Mouse (Mus musculus) forebrain, embryonic 15.5 days (tissue): ENCODE measurements around the gene Dock9. TPM values are rescaled to one million over a fixed set of nuclear protein-coding genes. Genes with fewer than 3 reads are reported as not detected.

Experiments used
- ATAC-seq: fragments of 200-750 bp; cut with Nextera tagmentation; replicated peaks from 2 replicates; pipeline ENCODE4 v1.8.0; 2017; ENCODE audit warnings: mild to moderate bottlenecking, moderate TSS enrichment, moderate library complexity
- H3K27ac ChIP-seq: fragments of 300-500 bp; sonication (generic); replicated peaks from 2 replicates; pipeline ENCODE4 v1.5.1; 2015; ENCODE audit warnings: mild to moderate bottlenecking, inconsistent platforms
- H3K27me3 ChIP-seq: fragments of 300-500 bp; sonication (generic); 2 replicates; pipeline ENCODE4 v1.6.1; 2015; ENCODE audit warnings: inconsistent platforms
- H3K36me3 ChIP-seq: fragments of 300-500 bp; sonication (generic); 2 replicates; pipeline ENCODE4 v1.6.1; 2015; ENCODE audit warnings: mild to moderate bottlenecking, inconsistent platforms
- H3K4me1 ChIP-seq: fragments of 300-500 bp; sonication (generic); 2 replicates; pipeline ENCODE4 v1.6.1; 2015; ENCODE audit warnings: inconsistent platforms
- H3K4me2 ChIP-seq: fragments of 300-500 bp; sonication (generic); replicated peaks from 2 replicates; pipeline ENCODE4 v1.6.1; 2015; ENCODE audit warnings: mild to moderate bottlenecking, inconsistent platforms
- H3K4me3 ChIP-seq: fragments of 300-500 bp; sonication (generic); 2 replicates; pipeline ENCODE4 v1.5.1; 2015; ENCODE audit warnings: mild to moderate bottlenecking, inconsistent platforms
- H3K9ac ChIP-seq: fragments of 300-500 bp; sonication (generic); replicated peaks from 2 replicates; pipeline ENCODE4 v1.6.1; 2015; ENCODE audit warnings: mild to moderate bottlenecking, inconsistent platforms
- H3K9me3 ChIP-seq: fragments of 300-500 bp; sonication (generic); 2 replicates; pipeline ENCODE4 v1.6.1; 2016; ENCODE audit warnings: inconsistent platforms
- WGBS: fragments of 180-500 bp; shearing (Covaris S2); methylation state at CpG from one replicate; pipeline ENCODE4 v1.1.7; 2015; ENCODE audit warnings: mixed read lengths; 5-methylcytosine and 5-hydroxymethylcytosine counted together
- polyA plus RNA-seq: library from polyadenylated mRNA; unstranded; fragments of >200 nt; fragmentation: Nextera tagmentation; extraction: Ambion mirVana; gene quantifications from 2 replicates; pipeline ENCODE4 v1.2.1, GENCODE M21; 2015

Dock9 gene
- polyA plus RNA-seq, 1 experiment from 2014 or later: 11.1 TPM

DNA sequence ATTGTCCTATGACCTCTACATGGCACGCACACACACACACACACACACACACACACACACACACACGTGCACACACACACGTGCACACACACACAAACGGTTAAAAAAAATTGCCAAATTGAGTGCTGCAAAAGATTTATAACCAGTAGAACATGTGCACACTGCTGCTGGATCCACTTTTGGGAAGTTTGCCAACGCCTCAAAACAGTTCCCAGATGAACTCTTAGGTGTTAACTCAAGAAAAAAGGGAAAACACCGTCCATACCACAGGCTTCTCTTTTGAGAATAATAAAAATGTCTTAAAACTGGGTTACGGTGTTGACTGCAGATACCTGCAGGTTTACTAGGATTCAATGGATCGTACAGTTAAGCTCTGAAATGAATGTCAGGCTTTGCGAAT is 48.0 kb downstream of the Dock9 start:
- H3K27ac ChIP-seq: no peak overlapping the region
- H3K9me3 ChIP-seq: no peaks in the 10 kb centered on the region
- WGBS: 83% methylated on average over 9 of the region's 9 CpGs
- H3K9ac ChIP-seq: no peak overlapping the region
- H3K4me1 ChIP-seq: no peaks in the 10 kb centered on the region
- H3K4me3 ChIP-seq: no peak overlapping the region
- no peaks in the 10 kb centered on the region for H3K27me3 ChIP-seq
- no peak overlapping the region for H3K4me2 ChIP-seq
- no peaks in the 10 kb centered on the region for H3K36me3 ChIP-seq
- no peak for ATAC-seq

DNA sequence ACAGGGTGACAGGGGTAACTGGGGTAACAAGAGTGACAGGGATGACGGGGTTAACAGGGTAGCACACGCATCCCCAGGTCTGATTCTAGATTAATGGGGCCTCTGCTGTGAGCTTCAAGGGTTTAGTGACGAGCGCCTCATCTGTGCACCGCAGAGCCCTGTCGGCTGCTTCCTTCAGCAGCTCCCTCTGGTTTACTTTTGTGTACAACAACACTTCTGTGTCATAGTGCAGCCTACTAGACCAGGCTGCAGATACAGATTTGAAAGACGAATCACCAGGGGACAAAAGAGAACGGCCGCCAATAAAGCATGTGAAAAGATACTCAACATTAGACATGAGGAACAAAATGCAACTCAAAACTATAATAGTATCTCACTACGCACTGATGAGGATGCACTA is 48.6 kb downstream of the Dock9 start:
- 79% methylated on average over 10 of the region's 10 CpGs for WGBS
- Histone ChIP-seq H3K4me3 (no peak overlapping the region), H3K4me2 (no peak overlapping the region), H3K27ac (no peak overlapping the region), H3K36me3 (no peaks in the 10 kb centered on the region), H3K9me3 (no peaks in the 10 kb centered on the region), H3K27me3 (no peaks in the 10 kb centered on the region), H3K9ac (no peak overlapping the region), H3K4me1 (no peaks in the 10 kb centered on the region)
- no peak for ATAC-seq

DNA sequence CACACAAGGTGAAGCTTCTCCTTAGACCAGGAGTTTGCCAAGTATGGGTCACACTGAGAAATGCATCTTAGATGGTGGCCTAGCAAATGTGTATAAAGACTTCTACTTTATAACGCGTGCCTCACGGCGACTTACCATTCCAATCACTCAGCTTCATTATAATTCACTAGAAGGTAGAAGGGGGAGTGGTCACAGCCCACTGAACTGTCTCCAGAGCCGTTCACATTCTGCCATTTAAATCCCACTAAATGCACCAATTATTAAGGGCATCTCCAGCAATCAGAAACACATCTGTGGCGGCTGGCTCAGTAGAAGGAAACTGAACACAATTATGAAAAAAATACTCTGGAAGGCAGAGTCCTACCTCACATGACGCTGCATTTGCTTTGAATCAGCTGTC is 50.3 kb downstream of the Dock9 start:
- 73% methylated on average over 7 of the region's 7 CpGs for WGBS
- no peaks in the 10 kb centered on the region for H3K27me3 ChIP-seq
- ATAC-seq: no peak

DNA sequence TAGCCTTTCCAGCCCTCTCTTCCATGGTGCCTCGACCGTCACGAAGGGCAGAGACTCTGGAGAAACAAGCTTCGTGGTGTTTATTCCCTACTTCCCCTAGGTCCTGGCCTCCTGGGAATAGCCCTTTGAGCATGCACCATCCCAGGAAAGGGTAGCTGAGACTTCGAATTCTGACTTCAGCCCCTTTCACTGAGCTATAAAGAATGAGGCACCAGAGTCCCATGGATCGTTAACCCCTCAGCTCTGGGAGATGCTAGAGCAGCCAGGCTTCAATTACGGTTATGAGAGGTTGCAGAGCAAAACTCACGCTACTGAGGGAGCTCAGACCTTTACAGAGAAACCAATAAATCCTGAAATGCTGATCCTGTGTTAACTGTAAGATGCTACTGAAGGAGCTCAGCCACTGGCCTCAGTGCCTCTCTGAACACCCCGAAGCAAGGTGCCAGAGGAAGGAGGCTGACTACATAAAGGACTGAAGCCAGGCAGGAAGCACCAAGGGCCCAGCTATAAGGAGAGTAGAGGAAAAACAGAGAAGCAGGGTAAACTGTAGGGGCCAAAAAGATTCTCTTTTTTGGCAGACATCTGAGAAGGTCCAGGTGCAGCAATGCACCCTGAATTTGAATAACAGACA is 53.7 kb downstream of the Dock9 start:
- Histone ChIP-seq H3K9me3 (no peaks in the 10 kb centered on the region), H3K27me3 (no peaks in the 10 kb centered on the region), H3K27ac (no peak overlapping the region), H3K4me2 (no peak overlapping the region), H3K36me3 (no peaks in the 10 kb centered on the region), H3K4me1 (peaks cover 8% of the 10 kb centered on the region), H3K4me3 (no peak overlapping the region), H3K9ac (no peak overlapping the region)
- ATAC-seq: no peak
- 62% methylated on average over 9 of the region's 9 CpGs for WGBS

More for the DNA sequence above, 50.3 kb downstream of the Dock9 start:
- no peaks in the 10 kb centered on the region for H3K36me3 ChIP-seq
- H3K4me3 ChIP-seq: no peak overlapping the region
- H3K4me1 ChIP-seq: no peaks in the 10 kb centered on the region
- no peak overlapping the region for H3K9ac ChIP-seq
- H3K9me3 ChIP-seq: no peaks in the 10 kb centered on the region
- H3K4me2 ChIP-seq: no peak overlapping the region
- H3K27ac ChIP-seq: no peak overlapping the region

DNA sequence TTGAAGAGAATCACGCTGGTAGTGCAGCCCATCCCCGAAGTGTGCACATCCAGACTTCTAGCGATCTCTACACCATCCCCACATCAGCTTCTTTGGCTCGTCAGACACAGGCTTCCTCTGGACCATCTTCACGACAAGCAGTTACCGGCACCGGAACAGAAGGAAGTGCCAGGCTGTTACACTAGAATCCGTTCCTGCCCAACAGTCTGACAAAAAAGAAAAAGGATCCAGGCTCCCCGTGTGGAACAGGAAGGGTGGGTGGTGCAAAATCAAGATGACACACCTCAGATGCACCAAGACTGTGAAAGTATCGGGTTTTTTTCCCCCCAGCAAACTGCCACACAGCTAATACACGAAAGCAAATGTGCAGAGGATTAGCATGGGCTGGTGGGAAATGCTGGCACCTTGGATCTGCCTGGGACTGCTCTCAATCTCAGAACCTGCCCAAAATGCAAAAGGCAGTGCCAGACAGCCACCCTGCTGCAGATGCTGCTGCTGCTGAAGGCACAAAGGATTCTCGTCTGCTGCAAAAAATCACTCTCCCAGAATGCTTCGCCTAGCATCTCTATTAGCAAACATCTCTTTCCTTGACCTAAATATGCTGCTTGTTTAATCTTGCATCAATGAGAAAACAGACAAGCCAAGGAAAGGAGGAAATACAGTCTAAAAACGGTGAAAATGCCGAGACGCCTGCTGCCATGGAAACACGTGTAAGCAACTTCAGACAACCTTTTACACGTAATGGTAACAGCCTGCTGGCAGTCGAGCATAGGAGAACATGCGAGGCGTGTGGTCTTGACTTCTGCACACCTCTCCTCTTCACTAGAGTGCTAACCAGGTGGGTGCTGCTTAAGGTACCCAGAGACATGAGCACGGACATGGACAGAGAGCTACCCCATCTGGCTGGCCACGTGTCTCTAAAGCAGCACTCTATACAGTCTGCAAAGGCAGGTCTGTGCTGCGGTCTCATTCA is 58.9 kb downstream of the Dock9 start:
- H3K27me3 ChIP-seq: no peaks in the 10 kb centered on the region
- H3K4me3 ChIP-seq: peak overlapping the region; percentile 36
- H3K27ac ChIP-seq: peak overlapping the region; percentile 88
- no peaks in the 10 kb centered on the region for H3K36me3 ChIP-seq
- peak overlapping the region; percentile 35 for H3K4me2 ChIP-seq
- peak; percentile 70 for ATAC-seq
- H3K9me3 ChIP-seq: no peaks in the 10 kb centered on the region
- WGBS: 52% methylated on average over 24 of the region's 24 CpGs
- peaks cover 19% of the 10 kb centered on the region for H3K4me1 ChIP-seq
- peak overlapping the region; percentile 42 for H3K9ac ChIP-seq

DNA sequence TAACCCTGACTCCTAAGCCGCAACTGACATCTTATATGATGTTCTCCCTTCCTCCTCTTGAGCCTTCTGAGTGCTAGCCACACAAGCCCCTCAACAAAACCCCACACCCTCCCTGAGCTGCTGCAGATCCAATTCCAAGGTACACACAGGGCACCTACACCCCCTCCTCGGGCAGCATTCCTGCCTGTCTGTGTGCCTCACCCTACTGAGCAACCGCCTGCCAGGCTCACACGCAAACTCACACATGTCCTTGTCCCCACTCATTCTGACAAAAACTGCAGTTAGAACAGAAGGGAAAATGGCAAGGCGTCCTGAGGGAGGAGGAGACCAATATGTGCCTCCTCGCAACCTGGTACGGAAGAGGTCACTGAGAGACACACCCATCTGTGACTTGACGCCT is 60.4 kb downstream of the Dock9 start:
- H3K27ac ChIP-seq: no peak overlapping the region; the same call in 1 of the 2 replicates
- H3K27me3 ChIP-seq: no peaks in the 10 kb centered on the region
- H3K4me2 ChIP-seq: peak overlapping the region; percentile 35
- H3K9me3 ChIP-seq: no peaks in the 10 kb centered on the region
- peaks cover 19% of the 10 kb centered on the region for H3K4me1 ChIP-seq
- no peak for ATAC-seq
- peak overlapping the region; percentile 36 for H3K4me3 ChIP-seq
- H3K9ac ChIP-seq: peak overlapping the region; percentile 42
- no peaks in the 10 kb centered on the region for H3K36me3 ChIP-seq
- WGBS: 82% methylated on average over 8 of the region's 8 CpGs

DNA sequence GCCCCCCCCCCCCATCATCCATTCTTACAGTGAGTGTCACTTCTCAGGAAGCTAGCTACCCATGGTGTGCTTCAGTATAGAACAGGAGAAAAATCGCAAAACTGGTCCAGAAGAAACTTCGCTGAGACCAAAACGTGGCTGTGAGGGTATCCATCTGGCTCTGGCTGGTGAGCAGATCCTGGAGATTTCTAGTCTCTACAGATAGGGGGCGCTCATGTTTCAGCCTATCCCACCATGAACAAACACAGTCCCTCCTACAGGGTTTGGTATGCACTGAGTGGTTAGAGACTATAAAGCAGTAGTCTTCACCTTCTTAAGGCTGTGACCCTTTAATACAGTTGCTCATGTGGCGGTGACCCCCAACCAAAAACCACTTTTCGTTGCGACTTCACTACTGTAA is 62.0 kb downstream of the Dock9 start:
- 60% methylated on average over 7 of the region's 7 CpGs for WGBS
- Histone ChIP-seq H3K4me2 (0 out of 2 replicates have a peak overlapping the region, but pooled peaks have one; percentile 35), H3K36me3 (no peaks in the 10 kb centered on the region), H3K4me1 (peaks cover 19% of the 10 kb centered on the region), H3K9ac (no peak overlapping the region), H3K9me3 (no peaks in the 10 kb centered on the region), H3K27ac (no peak overlapping the region), H3K27me3 (no peaks in the 10 kb centered on the region), H3K4me3 (no peak overlapping the region)
- no peak for ATAC-seq

DNA sequence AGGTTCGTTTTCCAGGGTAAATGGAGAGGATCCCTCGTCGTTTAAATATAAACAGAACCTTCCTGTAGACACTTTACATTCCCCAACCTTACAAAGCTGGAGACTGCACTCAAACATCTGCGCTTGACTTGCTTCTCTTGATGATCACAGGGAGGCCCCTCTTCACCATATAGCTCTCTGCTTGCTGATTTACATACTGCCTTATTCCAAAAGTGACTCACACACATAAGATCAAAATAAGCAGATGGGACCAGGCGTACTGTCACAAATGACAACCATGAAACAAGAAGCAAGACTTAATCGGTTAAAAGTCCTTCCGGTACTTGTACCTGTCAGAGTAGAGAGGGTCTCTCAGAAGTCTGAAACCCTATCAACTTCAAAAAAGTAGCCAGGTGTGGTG is 63.4 kb downstream of the Dock9 start:
- no peak overlapping the region for H3K27ac ChIP-seq
- no peak overlapping the region for H3K4me3 ChIP-seq
- H3K4me2 ChIP-seq: no peak overlapping the region
- no peaks in the 10 kb centered on the region for H3K36me3 ChIP-seq
- H3K9ac ChIP-seq: no peak overlapping the region
- no peaks in the 10 kb centered on the region for H3K27me3 ChIP-seq
- peaks cover 14% of the 10 kb centered on the region for H3K4me1 ChIP-seq
- no peak for ATAC-seq
- WGBS: 81% methylated on average over 7 of the region's 7 CpGs
- no peaks in the 10 kb centered on the region for H3K9me3 ChIP-seq

DNA sequence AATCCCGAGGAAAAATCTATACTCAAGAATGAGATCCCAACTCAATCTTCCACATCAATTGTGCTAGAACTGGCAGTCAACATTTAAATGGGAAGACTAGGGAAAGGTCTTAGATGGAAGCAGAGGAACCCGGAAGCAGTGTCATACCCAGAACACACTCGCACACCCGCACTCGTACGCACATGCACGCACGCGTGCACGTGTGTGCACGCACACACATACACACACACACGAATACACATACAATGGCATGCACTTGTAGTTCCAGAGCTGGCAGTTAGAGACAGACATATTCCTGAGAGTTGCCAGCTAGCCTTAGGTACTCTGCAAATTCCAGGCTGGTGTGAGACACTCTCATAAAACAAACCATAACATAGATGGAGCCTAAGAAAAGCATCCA is 63.9 kb downstream of the Dock9 start:
- no peak for ATAC-seq
- no peaks in the 10 kb centered on the region for H3K36me3 ChIP-seq
- no peak overlapping the region for H3K9ac ChIP-seq
- H3K4me1 ChIP-seq: peaks cover 9% of the 10 kb centered on the region
- no peak overlapping the region for H3K27ac ChIP-seq
- no peaks in the 10 kb centered on the region for H3K27me3 ChIP-seq
- H3K4me3 ChIP-seq: no peak overlapping the region
- H3K9me3 ChIP-seq: no peaks in the 10 kb centered on the region
- WGBS: 95% methylated on average over 12 of the region's 12 CpGs
- no peak overlapping the region for H3K4me2 ChIP-seq

DNA sequence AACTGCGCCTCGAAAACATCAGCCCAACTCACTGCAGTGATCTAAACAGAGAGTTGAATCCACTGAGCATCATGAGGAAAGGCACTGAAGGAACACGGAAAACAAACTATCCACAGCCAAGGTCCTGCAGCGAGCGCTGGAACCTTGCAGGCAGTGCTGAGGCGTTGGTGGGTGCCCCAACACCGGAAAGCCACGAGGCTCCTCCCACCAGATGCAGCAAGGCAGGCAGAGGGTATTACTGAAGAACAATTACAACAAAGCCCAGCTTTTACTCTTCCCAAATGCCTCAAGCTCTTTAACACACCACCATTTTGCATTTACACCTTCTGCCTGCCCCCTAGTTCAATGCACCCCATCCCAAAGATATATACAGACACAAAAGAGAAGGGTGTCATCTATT is 65.4 kb downstream of the Dock9 start:
- Histone ChIP-seq H3K4me1 (peaks cover 3% of the 10 kb centered on the region; the same call in 1 of the 2 replicates), H3K9me3 (no peaks in the 10 kb centered on the region), H3K27ac (no peak overlapping the region), H3K9ac (no peak overlapping the region), H3K36me3 (no peaks in the 10 kb centered on the region), H3K27me3 (no peaks in the 10 kb centered on the region), H3K4me3 (no peak overlapping the region), H3K4me2 (no peak overlapping the region)
- no peak for ATAC-seq
- 19% methylated on average over 8 of the region's 8 CpGs for WGBS

DNA sequence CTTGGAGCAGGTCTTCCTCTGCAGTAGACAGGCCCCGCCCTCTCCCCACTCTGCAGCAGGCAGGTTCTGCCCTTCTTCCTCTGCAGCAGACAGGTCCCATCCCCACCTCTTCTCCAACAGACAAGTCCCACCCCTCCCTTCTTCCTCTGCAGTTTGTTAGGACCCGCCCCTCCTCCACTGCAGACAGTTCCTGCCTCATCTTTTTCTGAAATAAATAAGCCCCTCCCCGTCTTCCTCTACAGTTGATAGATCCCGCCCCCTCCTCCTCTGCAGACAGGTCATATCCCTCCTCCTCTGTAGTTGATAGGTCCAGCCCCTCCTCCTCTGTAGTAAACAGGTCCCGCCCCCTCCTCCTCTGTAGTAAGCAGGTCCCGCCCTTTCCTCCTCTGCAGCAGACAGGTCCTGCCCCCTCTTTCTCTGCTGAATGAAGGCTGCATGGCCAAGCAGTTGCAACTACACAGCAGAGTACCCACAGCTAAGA is 65.9 kb downstream of the Dock9 start:
- H3K9me3 ChIP-seq: no peaks in the 10 kb centered on the region
- H3K4me1 ChIP-seq: peaks cover 3% of the 10 kb centered on the region; the same call in 1 of the 2 replicates
- peak; percentile 36 for ATAC-seq
- 30% methylated on average over 6 of the region's 6 CpGs for WGBS
- H3K27me3 ChIP-seq: no peaks in the 10 kb centered on the region
- no peak overlapping the region for H3K4me2 ChIP-seq
- H3K4me3 ChIP-seq: no peak overlapping the region
- H3K9ac ChIP-seq: no peak overlapping the region
- H3K36me3 ChIP-seq: no peaks in the 10 kb centered on the region
- no peak overlapping the region for H3K27ac ChIP-seq

DNA sequence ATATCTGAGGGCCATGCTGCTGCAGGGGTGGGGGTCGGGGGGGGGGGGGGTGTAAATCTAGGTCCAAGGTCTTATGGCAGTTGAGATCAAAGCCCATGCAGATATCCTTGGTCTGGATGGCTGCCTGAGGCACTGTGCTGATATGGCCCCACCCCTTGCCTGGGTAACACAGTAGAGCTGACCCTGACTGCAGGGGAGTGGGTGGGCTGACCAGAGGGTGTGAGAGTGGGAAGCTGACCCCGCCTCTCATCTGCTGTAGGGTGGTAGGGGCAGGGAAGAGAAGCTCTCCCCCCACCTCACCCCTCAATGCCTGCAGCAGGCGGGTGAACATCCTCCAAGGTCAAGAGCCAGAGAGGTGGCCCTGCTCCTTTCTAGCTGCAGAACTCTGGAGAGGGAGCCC is 66.7 kb downstream of the Dock9 start:
- ATAC-seq: no peak
- H3K4me2 ChIP-seq: no peak overlapping the region
- no peaks in the 10 kb centered on the region for H3K27me3 ChIP-seq
- H3K36me3 ChIP-seq: no peaks in the 10 kb centered on the region
- no peaks in the 10 kb centered on the region for H3K9me3 ChIP-seq
- H3K27ac ChIP-seq: no peak overlapping the region
- 84% methylated on average over 3 of the region's 3 CpGs for WGBS
- H3K4me3 ChIP-seq: no peak overlapping the region
- peaks cover 3% of the 10 kb centered on the region; the same call in 1 of the 2 replicates for H3K4me1 ChIP-seq
- no peak overlapping the region for H3K9ac ChIP-seq
